Mouse (Mus musculus): Measurements from ENCODE around the gene Zbtb20.

DNA sequence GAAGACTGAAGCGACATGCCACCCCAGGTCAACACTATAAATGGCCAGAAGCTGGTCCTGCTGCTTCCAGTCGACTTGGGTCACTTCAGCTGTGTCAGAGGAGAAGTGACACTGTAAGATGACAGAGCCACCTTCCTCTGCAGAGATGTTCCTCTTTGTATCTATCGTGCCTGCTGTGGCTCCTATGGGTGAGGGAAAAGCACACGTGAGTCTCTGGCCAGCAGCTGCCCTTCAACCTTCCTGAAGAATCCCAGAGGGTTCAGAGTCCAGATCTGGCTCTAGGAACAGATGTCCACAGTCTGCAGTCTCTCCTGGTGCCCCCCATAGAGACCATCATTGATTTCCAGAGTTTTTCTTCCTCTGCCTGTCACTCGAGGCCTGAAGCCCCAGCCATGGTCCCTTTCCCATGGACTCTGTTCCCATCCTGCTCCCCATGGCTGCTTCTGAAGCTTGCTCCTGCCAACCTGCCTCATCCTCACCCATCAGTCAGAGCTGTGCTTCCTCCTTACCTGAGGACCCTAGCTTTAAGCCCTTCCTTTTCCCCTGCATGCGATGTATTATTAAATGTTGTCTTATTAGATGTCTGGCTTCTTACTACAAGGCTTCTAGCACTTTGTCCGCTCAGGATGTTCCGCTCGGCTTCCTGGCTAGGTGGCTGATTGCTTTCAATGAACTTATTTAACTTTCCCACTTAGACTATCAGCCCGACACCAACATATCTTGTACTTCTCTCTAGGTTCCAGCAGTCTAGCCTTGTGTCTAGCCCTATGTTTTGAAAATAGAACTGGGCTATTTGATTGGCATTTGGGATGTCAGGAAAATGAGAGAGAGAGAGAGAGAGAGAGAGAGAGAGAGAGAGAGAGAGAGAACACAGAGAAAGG, 786.7 kb downstream of the Zbtb20 start:
- no peak for TF ChIP-seq CTCF (IDR thresholded peaks at IDR 0.05; ENCODE audit: insufficient read depth, low read depth, low read length)
- TF ChIP-seq POLR2A (IDR thresholded peaks at IDR 0.05; ENCODE audit: insufficient read depth, low read depth, low read length): no peak

Measured in olfactory bulb, adult 2 months (tissue).